Mouse (Mus musculus) erythroblast, embryonic 14.5 days (primary cell): Measurements from ENCODE around the gene Hbq1b.

Experiments used
- GATA1 ChIP-seq: IDR thresholded peaks from 2 replicates; pipeline ENCODE4 v1.6.1; 2012; ENCODE audit warnings: low read length, inconsistent platforms, mixed read lengths
- TAL1 ChIP-seq: IDR thresholded peaks from 3 replicates; pipeline ENCODE4 v1.6.1; 2012; ENCODE audit warnings: low read length, inconsistent platforms, mixed read lengths

DNA sequence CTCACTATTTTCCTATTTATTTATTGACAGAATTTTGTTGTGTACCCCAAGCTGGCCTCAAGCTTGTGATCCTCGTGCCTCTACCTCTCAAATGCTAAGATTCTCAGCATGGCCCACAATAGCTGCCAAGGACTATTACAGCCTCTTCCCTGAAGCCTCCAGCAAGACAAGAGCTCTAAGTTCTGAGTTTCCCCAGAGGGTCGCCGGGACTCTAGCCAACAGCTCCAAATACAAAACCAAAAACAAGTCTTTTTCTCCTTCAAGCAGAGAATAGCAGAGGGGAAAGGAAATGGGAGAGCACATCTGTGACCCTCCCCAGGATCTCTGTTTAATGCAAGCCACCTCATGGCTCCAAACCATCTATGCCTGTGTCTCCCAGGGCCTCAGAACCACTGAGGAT, 42.7 kb upstream of the Hbq1b start:
- no peak for TF ChIP-seq TAL1
- no peak for TF ChIP-seq GATA1
